Mouse (Mus musculus) skeletal muscle tissue, adult 2 months (tissue): ENCODE measurements around the gene Gm33815.
"Not testable (repeated sequence)": the region's sequence is repeated elsewhere in the genome, so short reads cannot be mapped to it uniquely, and the experiment has no call there.

Experiments
- DNase-seq: peaks from one replicate; pipeline ENCODE4 v3.0.0-alpha.2; 2012; ENCODE audit warnings: low read depth, low spot score

The Gm33815 gene

GRCm38 (mm10) chrY:69320832-69321231 lies at the start of gene Gm33815:
Gene Gm33815, plus strand, starts transcription at chrY:69321132.
- DNase-seq, result not testable (repeated sequence)
